Mouse (Mus musculus) olfactory bulb, adult 2 months (tissue): ENCODE measurements at regions not wholly inside any gene's neighbourhood (a gene's known extent, or its start where the extent isn't known, plus 50 kb on each side); places are given as distances from the start of the nearest gene placed in this dataset.

Experiments
- CTCF ChIP-seq: fragments of 200-500 bp; IDR thresholded peaks from 2 replicates; pipeline ENCODE4 v1.5.1; 2012; ENCODE audit warnings: low read depth, mild to moderate bottlenecking, low read length, moderate library complexity; ENCODE audit not compliant: insufficient read depth
- POLR2A ChIP-seq: fragments of 200-500 bp; IDR thresholded peaks from 2 replicates; pipeline ENCODE4 v1.6.1; 2012; ENCODE audit warnings: mild to moderate bottlenecking, low read depth, low read length, moderate library complexity; ENCODE audit not compliant: insufficient read depth

DNA sequence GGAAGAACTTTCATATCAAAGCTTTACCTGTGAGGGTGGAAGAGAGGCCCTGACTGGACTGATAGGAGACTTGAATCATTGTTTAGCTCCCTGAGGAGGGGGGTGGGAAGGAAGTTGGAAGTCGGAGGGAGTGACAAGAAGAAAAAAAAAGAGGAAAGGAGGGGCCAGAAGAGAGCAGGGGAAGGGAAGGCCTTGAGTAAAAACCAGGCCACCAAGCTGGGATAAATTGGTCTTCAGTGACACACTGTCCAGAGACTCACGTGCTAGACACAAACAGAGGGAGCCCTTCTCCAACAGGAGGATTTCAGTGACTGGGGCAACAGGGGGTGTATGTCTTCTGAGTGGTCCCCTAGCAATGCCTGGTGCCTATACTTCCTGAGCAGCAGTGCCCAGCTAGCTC is 172.9 kb downstream of the Dact1 start:
- TF ChIP-seq CTCF (no peak), POLR2A (no peak)
